Mouse (Mus musculus): ENCODE results near the gene Sorbs2. TPM values are rescaled to one million over a fixed set of nuclear protein-coding genes. Genes with fewer than 3 reads are reported as not detected.

The Sorbs2 gene
- polyA plus RNA-seq, 1 experiment from 2014 or later: 54.8 TPM

GRCm38 (mm10) chr8:45644651-45645050 lies 137.1 kb downstream of the Sorbs2 start:
- no peak for ATAC-seq (ENCODE audit: low FRiP score, low TSS enrichment)
- H3K4me1 ChIP-seq (ENCODE audit: control insufficient read depth, insufficient read depth, low read length): no peaks in the 10 kb centered on the region
- H3K4me2 ChIP-seq (replicated peaks; ENCODE audit: low read depth, low read length): no peak overlapping the region
- no peak overlapping the region for H3K27ac ChIP-seq (ENCODE audit: low read depth, low read length)
- no peaks in the 10 kb centered on the region for H3K27me3 ChIP-seq (ENCODE audit: control insufficient read depth, insufficient read depth, low read length)
- no peak overlapping the region for H3K9ac ChIP-seq (ENCODE audit: low read depth, low read length)
- whole genome bisulfite sequencing: 77% methylated on average over 2 of the region's 2 CpGs
- no peaks in the 10 kb centered on the region; the same call in 1 of the 2 replicates for H3K36me3 ChIP-seq (ENCODE audit: control insufficient read depth, insufficient read depth, low read length)
- no peaks in the 10 kb centered on the region for H3K9me3 ChIP-seq (ENCODE audit: control insufficient read depth, low read length)
- H3K4me3 ChIP-seq (ENCODE audit: low read length): no peak overlapping the region

GRCm38 (mm10) chr8:45649063-45649462 lies 141.5 kb downstream of the Sorbs2 start:
- no peak overlapping the region for H3K4me3 ChIP-seq (ENCODE audit: low read length)
- H3K36me3 ChIP-seq (ENCODE audit: control insufficient read depth, insufficient read depth, low read length): no peaks in the 10 kb centered on the region
- H3K9me3 ChIP-seq (ENCODE audit: control insufficient read depth, low read length): no peaks in the 10 kb centered on the region
- H3K27ac ChIP-seq (ENCODE audit: low read depth, low read length): no peak overlapping the region
- no peak for ATAC-seq (ENCODE audit: low FRiP score, low TSS enrichment)
- 92% methylated on average over 7 of the region's 7 CpGs for WGBS
- no peak overlapping the region for H3K4me2 ChIP-seq (replicated peaks; ENCODE audit: low read depth, low read length)
- H3K4me1 ChIP-seq (ENCODE audit: control insufficient read depth, insufficient read depth, low read length): no peaks in the 10 kb centered on the region
- no peak overlapping the region for H3K9ac ChIP-seq (ENCODE audit: low read depth, low read length)
- H3K27me3 ChIP-seq (ENCODE audit: control insufficient read depth, insufficient read depth, low read length): no peaks in the 10 kb centered on the region

- WGBS: 84% methylated on average over 5 of the region's 5 CpGs
Observed at GRCm38 (mm10) chr8:45649966-45650365, 142.4 kb downstream of the Sorbs2 start.

GRCm38 (mm10) chr8:45658021-45658420 lies 150.4 kb downstream of the Sorbs2 start:
- no peak overlapping the region for H3K4me2 ChIP-seq (replicated peaks; ENCODE audit: low read depth, low read length)
- WGBS: 71% methylated on average over 3 of the region's 3 CpGs

More at GRCm38 (mm10) chr8:45649966-45650365, 142.4 kb downstream of the Sorbs2 start:
- no peak overlapping the region for H3K4me2 ChIP-seq (replicated peaks; ENCODE audit: low read depth, low read length)
- H3K27me3 ChIP-seq (ENCODE audit: control insufficient read depth, insufficient read depth, low read length): no peaks in the 10 kb centered on the region
- no peaks in the 10 kb centered on the region for H3K36me3 ChIP-seq (ENCODE audit: control insufficient read depth, insufficient read depth, low read length)
- H3K4me3 ChIP-seq (ENCODE audit: low read length): no peak overlapping the region
- ATAC-seq (ENCODE audit: low FRiP score, low TSS enrichment): no peak
- H3K4me1 ChIP-seq (ENCODE audit: control insufficient read depth, insufficient read depth, low read length): no peaks in the 10 kb centered on the region
- H3K9ac ChIP-seq (ENCODE audit: low read depth, low read length): no peak overlapping the region
- no peak overlapping the region for H3K27ac ChIP-seq (ENCODE audit: low read depth, low read length)
- no peaks in the 10 kb centered on the region for H3K9me3 ChIP-seq (ENCODE audit: control insufficient read depth, low read length)

GRCm38 (mm10) chr8:45658458-45659325 lies 151.1 kb downstream of the Sorbs2 start:
- Histone ChIP-seq H3K27ac (ENCODE audit: low read depth, low read length) (no peak overlapping the region), H3K4me3 (ENCODE audit: low read length) (no peak overlapping the region; the same call in 1 of the 2 replicates), H3K27me3 (ENCODE audit: control insufficient read depth, insufficient read depth, low read length) (no peaks in the 10 kb centered on the region), H3K4me1 (ENCODE audit: control insufficient read depth, insufficient read depth, low read length) (peaks cover 17% of the 10 kb centered on the region), H3K4me2 (replicated peaks; ENCODE audit: low read depth, low read length) (peak overlapping the region; percentile 21), H3K9ac (ENCODE audit: low read depth, low read length) (no peak overlapping the region), H3K9me3 (ENCODE audit: control insufficient read depth, low read length) (no peaks in the 10 kb centered on the region), H3K36me3 (ENCODE audit: control insufficient read depth, insufficient read depth, low read length) (no peaks in the 10 kb centered on the region)
- no peak for ATAC-seq (ENCODE audit: low FRiP score, low TSS enrichment)
- WGBS: 32% methylated on average over 18 of the region's 18 CpGs

More at GRCm38 (mm10) chr8:45658021-45658420, 150.4 kb downstream of the Sorbs2 start:
- no peak overlapping the region for H3K9ac ChIP-seq (ENCODE audit: low read depth, low read length)
- no peaks in the 10 kb centered on the region for H3K36me3 ChIP-seq (ENCODE audit: control insufficient read depth, insufficient read depth, low read length)
- no peaks in the 10 kb centered on the region for H3K27me3 ChIP-seq (ENCODE audit: control insufficient read depth, insufficient read depth, low read length)
- no peak overlapping the region for H3K27ac ChIP-seq (ENCODE audit: low read depth, low read length)
- peaks cover 17% of the 10 kb centered on the region for H3K4me1 ChIP-seq (ENCODE audit: control insufficient read depth, insufficient read depth, low read length)
- H3K4me3 ChIP-seq (ENCODE audit: low read length): no peak overlapping the region
- ATAC-seq (ENCODE audit: low FRiP score, low TSS enrichment): no peak
- H3K9me3 ChIP-seq (ENCODE audit: control insufficient read depth, low read length): no peaks in the 10 kb centered on the region

GRCm38 (mm10) chr8:45659473-45659872 lies 151.9 kb downstream of the Sorbs2 start:
- Histone ChIP-seq H3K4me3 (ENCODE audit: low read length) (no peak overlapping the region), H3K4me2 (replicated peaks; ENCODE audit: low read depth, low read length) (0 out of 2 replicates have a peak overlapping the region, but pooled peaks have one; percentile 4)

GRCm38 (mm10) chr8:45660570-45660969 lies 153.0 kb downstream of the Sorbs2 start:
- Histone ChIP-seq H3K9ac (ENCODE audit: low read depth, low read length) (no peak overlapping the region), H3K4me3 (ENCODE audit: low read length) (no peak overlapping the region), H3K36me3 (ENCODE audit: control insufficient read depth, insufficient read depth, low read length) (no peaks in the 10 kb centered on the region), H3K4me1 (ENCODE audit: control insufficient read depth, insufficient read depth, low read length) (peaks cover 17% of the 10 kb centered on the region), H3K9me3 (ENCODE audit: control insufficient read depth, low read length) (no peaks in the 10 kb centered on the region), H3K4me2 (replicated peaks; ENCODE audit: low read depth, low read length) (no peak overlapping the region), H3K27ac (ENCODE audit: low read depth, low read length) (no peak overlapping the region), H3K27me3 (ENCODE audit: control insufficient read depth, insufficient read depth, low read length) (no peaks in the 10 kb centered on the region)
- 56% methylated on average over 12 of the region's 12 CpGs for WGBS
- ATAC-seq (ENCODE audit: low FRiP score, low TSS enrichment): no peak

More at GRCm38 (mm10) chr8:45659473-45659872, 151.9 kb downstream of the Sorbs2 start:
- ATAC-seq (ENCODE audit: low FRiP score, low TSS enrichment): no peak
- no peaks in the 10 kb centered on the region for H3K36me3 ChIP-seq (ENCODE audit: control insufficient read depth, insufficient read depth, low read length)
- H3K27me3 ChIP-seq (ENCODE audit: control insufficient read depth, insufficient read depth, low read length): no peaks in the 10 kb centered on the region
- H3K9me3 ChIP-seq (ENCODE audit: control insufficient read depth, low read length): no peaks in the 10 kb centered on the region
- H3K4me1 ChIP-seq (ENCODE audit: control insufficient read depth, insufficient read depth, low read length): peaks cover 17% of the 10 kb centered on the region
- H3K9ac ChIP-seq (ENCODE audit: low read depth, low read length): no peak overlapping the region
- WGBS: 38% methylated on average over 4 of the region's 4 CpGs
- no peak overlapping the region for H3K27ac ChIP-seq (ENCODE audit: low read depth, low read length)

- H3K4me3 ChIP-seq (ENCODE audit: low read length): no peak overlapping the region
- H3K4me2 ChIP-seq (replicated peaks; ENCODE audit: low read depth, low read length): no peak overlapping the region
- H3K4me1 ChIP-seq (ENCODE audit: control insufficient read depth, insufficient read depth, low read length): peaks cover 17% of the 10 kb centered on the region
- no peaks in the 10 kb centered on the region for H3K36me3 ChIP-seq (ENCODE audit: control insufficient read depth, insufficient read depth, low read length)
- H3K9me3 ChIP-seq (ENCODE audit: control insufficient read depth, low read length): no peaks in the 10 kb centered on the region
- 48% methylated on average over 4 of the region's 4 CpGs for WGBS
- no peak overlapping the region for H3K27ac ChIP-seq (ENCODE audit: low read depth, low read length)
- no peaks in the 10 kb centered on the region for H3K27me3 ChIP-seq (ENCODE audit: control insufficient read depth, insufficient read depth, low read length)
- no peak overlapping the region for H3K9ac ChIP-seq (ENCODE audit: low read depth, low read length)
- ATAC-seq (ENCODE audit: low FRiP score, low TSS enrichment): no peak
Observed at GRCm38 (mm10) chr8:45661605-45662004, 154.0 kb downstream of the Sorbs2 start.

GRCm38 (mm10) chr8:45666221-45666620 lies 158.6 kb downstream of the Sorbs2 start:
- WGBS: 88% methylated on average over 7 of the region's 7 CpGs
- Histone ChIP-seq H3K4me2 (replicated peaks; ENCODE audit: low read depth, low read length) (no peak overlapping the region), H3K4me1 (ENCODE audit: control insufficient read depth, insufficient read depth, low read length) (no peaks in the 10 kb centered on the region), H3K9me3 (ENCODE audit: control insufficient read depth, low read length) (no peaks in the 10 kb centered on the region), H3K4me3 (ENCODE audit: low read length) (no peak overlapping the region), H3K27me3 (ENCODE audit: control insufficient read depth, insufficient read depth, low read length) (0 out of 2 replicates have a peak, but pooled peaks cover 2% of the 10 kb centered on the region), H3K27ac (ENCODE audit: low read depth, low read length) (no peak overlapping the region), H3K36me3 (ENCODE audit: control insufficient read depth, insufficient read depth, low read length) (no peaks in the 10 kb centered on the region), H3K9ac (ENCODE audit: low read depth, low read length) (no peak overlapping the region)
- ATAC-seq (ENCODE audit: low FRiP score, low TSS enrichment): no peak
